7 mouse cellular contexts compared by ENCODE assay signal in genomic region chr19:58911386-58911785, GRCm38 (mm10). TPM values are rescaled to one million over a fixed set of nuclear protein-coding genes. Genes with fewer than 3 reads are reported as not detected.
DNase-seq lines count a peak whose midpoint lies in the region; TF ChIP-seq lines count a peak whose summit lies in the region.

No protein-coding gene starts in this region.

- peaks cover 7% of the 10 kb centered on the region for H3K4me1 ChIP-seq in megakaryocyte, embryonic 14.5 days
- H3K4me1 ChIP-seq in small intestine, adult 2 months (ENCODE audit: control insufficient read depth, insufficient read depth, insufficient read length, low read length), result no peaks in the 10 kb centered on the region

- 13% methylated on average over 9 of the region's 9 CpGs for WGBS in small intestine, adult 2 months

- TF ChIP-seq CTCF in left cerebral cortex, adult 2 months (IDR thresholded peaks at IDR 0.05), result peak; percentile 93
- peak; percentile 85 for TF ChIP-seq CTCF in small intestine, adult 2 months (IDR thresholded peaks at IDR 0.05; ENCODE audit: extremely low read depth, insufficient read length, insufficient replicate concordance, low read depth, low read length)

- peak overlapping the region; percentile 11; the same call in 1 of the 2 replicates for H3K4me3 ChIP-seq in left cerebral cortex, adult 2 months
- peak overlapping the region; percentile 69 for H3K4me3 ChIP-seq in megakaryocyte, embryonic 14.5 days (replicated peaks)
- no peak overlapping the region for H3K4me3 ChIP-seq in small intestine, adult 2 months (ENCODE audit: low read depth, low read length)

- no peak overlapping the region for H3K27ac ChIP-seq in left cerebral cortex, adult 2 months
- no peak overlapping the region for H3K27ac ChIP-seq in small intestine, adult 2 months (ENCODE audit: insufficient read depth, low read depth, low read length)

- no peak for TF ChIP-seq POLR2A in small intestine, adult 2 months (IDR thresholded peaks at IDR 0.05; ENCODE audit: low read depth, low read length)

- no peaks in the 10 kb centered on the region for H3K36me3 ChIP-seq in megakaryocyte, embryonic 14.5 days (replicated peaks; ENCODE audit: low read length)
- H3K36me3 ChIP-seq in small intestine, adult 2 months (ENCODE audit: control insufficient read depth, insufficient read depth, low read length), result no peaks in the 10 kb centered on the region

- peak; percentile 50 for DNase-seq in WW6 (ENCODE audit: low read depth, low spot score)
- DNase-seq in cerebellum, postnatal 36 days, result peak; percentile 55 to 56
- DNase-seq in gastrocnemius, adult 8-10 months (ENCODE audit: low spot score in 2 of 2), result peak; percentile 15
- peak; percentile 57 for DNase-seq in hindlimb bud, embryonic 11.5 days (ENCODE audit: extremely low spot score, low read depth, low spot score)
- peak; percentile 61 to 75 for DNase-seq in left cerebral cortex, adult 2 months (ENCODE audit: extremely low spot score in 1 of 2, low spot score in 2 of 2)

- H3K9me3 ChIP-seq in megakaryocyte, embryonic 14.5 days, result no peaks in the 10 kb centered on the region

- intact Hi-C loops in left cerebral cortex, adult 2 months (cut with DNase I), result loop anchor here (1.0 to 2.0 kb wide), 2 partner anchors 285 to 297 kb away; no protein-coding TSS in a partner anchor

- peaks cover 22% of the 10 kb centered on the region for H3K27me3 ChIP-seq in megakaryocyte, embryonic 14.5 days (replicated peaks)
- H3K27me3 ChIP-seq in small intestine, adult 2 months (ENCODE audit: control insufficient read depth, insufficient read depth, low read length), result no peaks in the 10 kb centered on the region

RNA-seq across cellular contexts. Expression of gene Eno4, which starts 31.8 kb away (rescaled TPM):
- total RNA-seq in gastrocnemius, adult 8-10 months (2022), result not detected
- 1 to 10 TPM; 2.0 to 2.9 TPM for total RNA-seq in left cerebral cortex, adult 2 months (2021)
- polyA plus RNA-seq in megakaryocyte, embryonic 14.5 days (2012; ENCODE audit: insufficient read depth, low replicate concordance), result not detected in 2 replicates
- not detected in 2 replicates for polyA plus RNA-seq in small intestine, adult 2 months (2012; rRNA removed)

RNA-seq across cellular contexts. Expression of gene Hspa12a, which starts 32.1 kb away (rescaled TPM):
- total RNA-seq in gastrocnemius, adult 8-10 months (2022), result 1 to 10 TPM; 1.7 to 4.2 (median 3.6) TPM
- total RNA-seq in left cerebral cortex, adult 2 months (2021), result 100 to 1,000 TPM; 208 to 220 TPM
- polyA plus RNA-seq in megakaryocyte, embryonic 14.5 days (2012; ENCODE audit: insufficient read depth, low replicate concordance), result not detected in 2 replicates
- 2.6 and 16.7 TPM in 2 replicates for polyA plus RNA-seq in small intestine, adult 2 months (2012; rRNA removed)

Comparison
In these comparisons a context has a peak if more than half of its experiments do, and no peak if none do; other contexts are left out.
1. DNase-seq: peak in every context shown above with its lines; median percentile 68 in left cerebral cortex, adult 2 months; 57 in hindlimb bud, embryonic 11.5 days; 56 in cerebellum, postnatal 36 days; 50 in WW6; 15 in gastrocnemius, adult 8-10 months.
2. RNA of gene Hspa12a, which starts 32.1 kb away (total RNA-seq): 208 to 220 TPM in left cerebral cortex, adult 2 months; 1.7 to 4.2 TPM in gastrocnemius, adult 8-10 months; every median in the first group is over 10 times any median in the second.